ENCODE assay signal across 9 mouse cellular contexts in genomic region chr10:81288601-81289000, GRCm38 (mm10). TPM values are rescaled to one million over a fixed set of nuclear protein-coding genes. Genes with fewer than 3 reads are reported as not detected.
DNase-seq lines count a peak whose midpoint lies in the region; TF ChIP-seq lines count a peak whose summit lies in the region.
"Had no signal": no experiment of that assay in that cellular context is flagged by ENCODE, and none has a peak within 500 bp of the region (broad histone marks: within the 10 kb centered on the region; RNA-seq: fewer than 3 reads in every experiment).

No protein-coding gene starts in this region.

- DNase-seq in heart, embryonic 10.5 days (ENCODE audit: low spot score): no peak
- DNase-seq in heart, adult 9 months (ENCODE audit: low spot score in 2 of 2): no peak
- DNase-seq in right cerebral cortex, postnatal 14 days: peak; percentile 67
- no peak for DNase-seq in right cerebral cortex, postnatal 25 days
- DNase-seq in layer of hippocampus, postnatal 36 days: no peak
- DNase-seq in gastrocnemius, postnatal 36 days: no peak

- 0 out of 2 replicates have a peak overlapping the region, but pooled peaks have one; percentile 3 for H3K4me3 ChIP-seq in heart, embryonic 10.5 days
- no peak overlapping the region for H3K4me3 ChIP-seq in cortical plate, adult 2 months (ENCODE audit: insufficient read depth, low read length)
- no peak overlapping the region for H3K4me3 ChIP-seq in olfactory bulb, adult 2 months (ENCODE audit: insufficient read depth, low read depth, low read length)
- H3K4me3 ChIP-seq: myocyte had no signal

- WGBS in heart, embryonic 10.5 days: 24% methylated on average over 6 of the region's 6 CpGs
- WGBS in olfactory bulb, adult 2 months: 43% methylated on average over 6 of the region's 6 CpGs

- TF ChIP-seq CTCF in cortical plate, adult 2 months (IDR thresholded peaks at IDR 0.05; ENCODE audit: extremely low read depth, insufficient read depth, low read length): peak; percentile 52
- peak; percentile 66; the same call in 1 of the 2 replicates for TF ChIP-seq CTCF in olfactory bulb, adult 2 months (IDR thresholded peaks at IDR 0.05; ENCODE audit: insufficient read depth, low read depth, low read length)

- H3K36me3 ChIP-seq in heart, embryonic 10.5 days: no peaks in the 10 kb centered on the region

- no peak overlapping the region for H3K27ac ChIP-seq in heart, embryonic 10.5 days
- no peak overlapping the region for H3K27ac ChIP-seq in cortical plate, adult 2 months (ENCODE audit: insufficient read depth, low read length)
- H3K27ac ChIP-seq in olfactory bulb, adult 2 months (ENCODE audit: insufficient read depth, low read depth, low read length): no peak overlapping the region

- H3K9me3 ChIP-seq in heart, embryonic 10.5 days: no peaks in the 10 kb centered on the region

- peaks cover 70% of the 10 kb centered on the region for H3K27me3 ChIP-seq in heart, embryonic 10.5 days (ENCODE audit: insufficient read depth, poor library complexity, severe bottlenecking)

- intact Hi-C loops in gastrocnemius, postnatal 36 days (cut with DNase I): loop anchor here (2.0 to 5.0 kb wide), 3 partner anchors 16 to 164 kb away; no protein-coding TSS in a partner anchor

- peaks cover 37% of the 10 kb centered on the region for H3K4me1 ChIP-seq in heart, embryonic 10.5 days
- no peaks in the 10 kb centered on the region; the same call in 1 of the 2 replicates for H3K4me1 ChIP-seq in cortical plate, adult 2 months (ENCODE audit: control insufficient read depth, insufficient read depth, low read length)
- peaks cover 25% of the 10 kb centered on the region for H3K4me1 ChIP-seq in olfactory bulb, adult 2 months (ENCODE audit: control insufficient read depth, insufficient read depth, low read length)

- no peak for TF ChIP-seq POLR2A in cortical plate, adult 2 months (IDR thresholded peaks at IDR 0.05; ENCODE audit: extremely low read depth, insufficient read depth, low read length)
- TF ChIP-seq POLR2A in olfactory bulb, adult 2 months (IDR thresholded peaks at IDR 0.05; ENCODE audit: insufficient read depth, low read depth, low read length): no peak

RNA-seq across cellular contexts. Expression of gene Tjp3, which starts 2.8 kb away (rescaled TPM):
- 1.8 and 4.4 TPM in 2 replicates for polyA plus RNA-seq in heart, embryonic 10.5 days (2016; fragmentation: Nextera tagmentation; extraction: Ambion mirVana)
- polyA plus RNA-seq in cortical plate, adult 2 months (2012; rRNA removed): 0.15 and 0.17 TPM in 2 replicates
- not detected in 2 replicates for polyA plus RNA-seq in olfactory bulb, adult 2 months (2012; ENCODE audit: insufficient read depth, insufficient read length, low replicate concordance, missing spikeins)
- 1 to 10 TPM in 1 of 2 experiments, under 1 TPM in 1; 0.65 to 1.7 TPM for total RNA-seq in layer of hippocampus, postnatal 36 days (2021)
- not detected for total RNA-seq in gastrocnemius, postnatal 36 days (2021)

RNA-seq across cellular contexts. Expression of gene Pip5k1c, which starts 4.2 kb away (rescaled TPM):
- polyA plus RNA-seq in heart, embryonic 10.5 days (2016; fragmentation: Nextera tagmentation; extraction: Ambion mirVana): 42.6 and 55.9 TPM in 2 replicates
- polyA plus RNA-seq in cortical plate, adult 2 months (2012; rRNA removed): 414 and 443 TPM in 2 replicates
- 935 TPM in 1 of 2 replicates, not detected in the other for polyA plus RNA-seq in olfactory bulb, adult 2 months (2012; ENCODE audit: insufficient read depth, insufficient read length, low replicate concordance, missing spikeins)
- total RNA-seq in layer of hippocampus, postnatal 36 days (2021): 100 to 1,000 TPM; 301 to 304 TPM
- total RNA-seq in gastrocnemius, postnatal 36 days (2021): 10 to 100 TPM; 21.4 to 23.2 TPM

RNA-seq across cellular contexts. Expression of gene Apba3, which starts 21.8 kb away (rescaled TPM):
- 56.5 and 57.0 TPM in 2 replicates for polyA plus RNA-seq in heart, embryonic 10.5 days (2016; fragmentation: Nextera tagmentation; extraction: Ambion mirVana)
- 52.1 and 58.2 TPM in 2 replicates for polyA plus RNA-seq in cortical plate, adult 2 months (2012; rRNA removed)
- not detected in 2 replicates for polyA plus RNA-seq in olfactory bulb, adult 2 months (2012; ENCODE audit: insufficient read depth, insufficient read length, low replicate concordance, missing spikeins)
- total RNA-seq in layer of hippocampus, postnatal 36 days (2021): 10 to 100 TPM; 39.3 to 56.0 TPM
- total RNA-seq in gastrocnemius, postnatal 36 days (2021): 100 to 1,000 TPM in 1 of 2 experiments, 10 to 100 TPM in 1; 98.5 to 102 TPM

RNA-seq across cellular contexts. Expression of gene Mrpl54, which starts 21.9 kb away (rescaled TPM):
- 284 and 285 TPM in 2 replicates for polyA plus RNA-seq in heart, embryonic 10.5 days (2016; fragmentation: Nextera tagmentation; extraction: Ambion mirVana)
- polyA plus RNA-seq in cortical plate, adult 2 months (2012; rRNA removed): 61.1 and 64.7 TPM in 2 replicates
- not detected in 2 replicates for polyA plus RNA-seq in olfactory bulb, adult 2 months (2012; ENCODE audit: insufficient read depth, insufficient read length, low replicate concordance, missing spikeins)
- total RNA-seq in layer of hippocampus, postnatal 36 days (2021): 10 to 100 TPM; 32.3 to 36.0 TPM
- total RNA-seq in gastrocnemius, postnatal 36 days (2021): 10 to 100 TPM; 90.6 to 91.0 TPM

RNA-seq across cellular contexts. Expression of gene Cactin, which starts 32.3 kb away (rescaled TPM):
- 37.2 and 51.6 TPM in 2 replicates for polyA plus RNA-seq in heart, embryonic 10.5 days (2016; fragmentation: Nextera tagmentation; extraction: Ambion mirVana)
- 32.2 and 33.0 TPM in 2 replicates for polyA plus RNA-seq in cortical plate, adult 2 months (2012; rRNA removed)
- polyA plus RNA-seq in olfactory bulb, adult 2 months (2012; ENCODE audit: insufficient read depth, insufficient read length, low replicate concordance, missing spikeins): not detected in 2 replicates
- 10 to 100 TPM; 28.9 to 30.1 TPM for total RNA-seq in layer of hippocampus, postnatal 36 days (2021)
- 10 to 100 TPM in 1 of 2 experiments, 1 to 10 TPM in 1; 7.6 to 10.2 TPM for total RNA-seq in gastrocnemius, postnatal 36 days (2021)
